Mouse (Mus musculus): ENCODE measurements around the gene Treml4. TPM values are rescaled to one million over a fixed set of nuclear protein-coding genes. Genes with fewer than 3 reads are reported as not detected.

Gene Treml4
- total and polyA plus RNA-seq, 3 experiments, result 0.35 to 1.4 TPM; not detected in 1

DNA sequence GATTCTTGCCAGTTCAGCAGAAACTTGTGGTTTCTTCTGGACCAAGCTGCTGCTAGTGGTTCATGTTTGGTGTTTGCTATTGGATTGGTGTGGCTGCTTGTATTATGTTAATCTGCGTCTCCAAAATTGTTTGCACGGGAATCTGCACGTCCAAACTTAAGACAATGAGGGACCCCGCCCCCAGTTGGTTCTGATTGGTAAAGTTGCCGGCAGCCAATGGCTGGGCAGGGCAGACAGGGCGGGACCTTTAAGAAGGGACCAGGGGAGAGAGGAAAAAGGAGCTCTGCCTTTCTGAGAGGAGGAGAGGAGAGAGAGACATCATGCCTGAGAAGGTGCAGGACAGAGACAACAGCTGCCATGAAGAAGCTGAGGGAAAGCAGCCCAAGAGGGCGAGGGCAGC is 11.6 kb downstream of the Treml4 start:
- TF ChIP-seq HCFC1 (IDR thresholded peaks at IDR 0.05; ENCODE audit: low read depth, low read length) (no peak), ETS1 (IDR thresholded peaks at IDR 0.05; ENCODE audit: low read depth, low read length) (no peak), CHD1 (IDR thresholded peaks at IDR 0.05; ENCODE audit: low read depth, low read length) (no peak), MYC (IDR thresholded peaks at IDR 0.05; ENCODE audit: low read depth, low read length) (no peak), E2F4 (IDR thresholded peaks at IDR 0.05; ENCODE audit: borderline replicate concordance, low read depth, low read length) (no peak), MAX (IDR thresholded peaks at IDR 0.05; ENCODE audit: low read length) (no peak)
- Histone ChIP-seq H3K36me3 (ENCODE audit: control insufficient read depth in 1 of 2, insufficient read depth in 2 of 2, low read length in 2 of 2) (peaks cover 0 to 45% of the 10 kb centered on the region in 2 experiments; a peak in 2 of 4 replicates), H3K4me1 (ENCODE audit: control insufficient read depth in 1 of 2, insufficient read depth in 2 of 2, low read length in 2 of 2) (peaks cover 21 to 45% of the 10 kb centered on the region in 2 experiments), H3K4me3 (ENCODE audit: control insufficient read depth in 1 of 2, insufficient read depth in 1 of 2, low read depth in 2 of 2, low read length in 2 of 2) (no peak overlapping the region), H3K9ac (ENCODE audit: control insufficient read depth, low read depth, low read length, poor library complexity, severe bottlenecking) (no peak overlapping the region), H3K79me2 (ENCODE audit: control insufficient read depth, insufficient read depth, low read length, poor library complexity) (no peaks in the 10 kb centered on the region), H3K9me3 (replicated peaks; ENCODE audit: insufficient read depth, low read length) (no peaks in the 10 kb centered on the region), H3K27ac (ENCODE audit: control insufficient read depth, low read depth, low read length) (no peak overlapping the region), H3K27me3 (ENCODE audit: control insufficient read depth in 1 of 2, insufficient read depth in 2 of 2, low read length in 2 of 2) (no peaks in the 10 kb centered on the region)
- DNase-seq (ENCODE audit: low read depth, low spot score), result no peak

DNA sequence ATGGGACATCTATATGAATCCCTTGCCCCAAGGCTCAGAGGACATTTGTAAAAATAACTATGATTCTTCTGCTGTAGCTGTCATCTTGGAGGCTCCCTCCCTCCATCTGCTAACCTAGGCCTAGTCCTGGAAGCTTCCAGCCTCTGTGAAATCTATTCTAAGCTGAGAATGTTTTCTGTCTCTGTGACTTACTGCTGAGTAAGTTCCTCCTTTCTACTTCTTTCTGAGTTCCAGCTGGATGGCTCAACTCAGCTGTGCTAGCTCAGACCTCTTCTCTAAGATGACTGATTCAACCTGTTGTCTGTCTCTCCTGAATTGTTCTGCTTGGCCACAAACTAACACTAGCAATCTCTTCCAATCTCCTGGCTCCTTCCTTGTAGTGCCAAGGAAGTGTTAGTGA is 14.3 kb downstream of the Treml4 start:
- Histone ChIP-seq H3K4me3 (ENCODE audit: control insufficient read depth in 1 of 2, insufficient read depth in 1 of 2, low read depth in 2 of 2, low read length in 2 of 2) (peak overlapping the region in 1 of 2 experiments; percentile 41; a peak in 1 of 4 replicates), H3K36me3 (ENCODE audit: control insufficient read depth in 1 of 2, insufficient read depth in 2 of 2, low read length in 2 of 2) (peaks cover 0 to 27% of the 10 kb centered on the region in 2 experiments; a peak in 2 of 4 replicates), H3K27ac (ENCODE audit: control insufficient read depth, low read depth, low read length) (peak overlapping the region; percentile 62), H3K4me1 (ENCODE audit: control insufficient read depth in 1 of 2, insufficient read depth in 2 of 2, low read length in 2 of 2) (peaks cover 23 to 37% of the 10 kb centered on the region in 2 experiments), H3K9ac (ENCODE audit: control insufficient read depth, low read depth, low read length, poor library complexity, severe bottlenecking) (no peak overlapping the region), H3K27me3 (ENCODE audit: control insufficient read depth in 1 of 2, insufficient read depth in 2 of 2, low read length in 2 of 2) (no peaks in the 10 kb centered on the region), H3K9me3 (replicated peaks; ENCODE audit: insufficient read depth, low read length) (no peaks in the 10 kb centered on the region), H3K79me2 (ENCODE audit: control insufficient read depth, insufficient read depth, low read length, poor library complexity) (no peaks in the 10 kb centered on the region)
- DNase-seq (ENCODE audit: low read depth, low spot score), result peak; percentile 58
- TF ChIP-seq ZKSCAN1 (IDR thresholded peaks at IDR 0.05; ENCODE audit: low read depth, low read length) (no peak), ETS1 (IDR thresholded peaks at IDR 0.05; ENCODE audit: low read depth, low read length) (peak; percentile 87)

DNA sequence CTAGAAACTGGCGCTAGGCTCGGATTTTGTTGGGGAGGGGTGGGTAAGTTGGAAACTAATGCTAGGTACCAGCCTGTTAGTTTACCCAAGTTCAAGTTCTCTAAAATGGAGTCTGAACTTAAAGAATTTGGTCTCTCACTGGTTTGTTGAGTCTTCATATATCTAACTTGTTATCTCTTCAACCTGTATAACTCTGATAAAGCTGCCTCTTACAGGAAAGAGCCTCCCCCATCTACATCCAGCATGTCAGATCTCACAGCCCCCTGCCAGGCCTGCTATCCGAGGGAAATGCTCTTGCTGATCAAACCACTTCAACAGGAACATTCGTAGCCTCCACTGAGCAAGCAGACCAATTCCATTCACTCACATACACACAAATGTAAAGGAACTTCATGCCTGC is 14.9 kb downstream of the Treml4 start:
- Histone ChIP-seq H3K9me3 (replicated peaks; ENCODE audit: insufficient read depth, low read length) (no peaks in the 10 kb centered on the region), H3K36me3 (ENCODE audit: control insufficient read depth in 1 of 2, insufficient read depth in 2 of 2, low read length in 2 of 2) (peaks cover 0 to 22% of the 10 kb centered on the region in 2 experiments; a peak in 2 of 4 replicates), H3K27ac (ENCODE audit: control insufficient read depth, low read depth, low read length) (peak overlapping the region; percentile 62), H3K4me1 (ENCODE audit: control insufficient read depth in 1 of 2, insufficient read depth in 2 of 2, low read length in 2 of 2) (peaks cover 20 to 33% of the 10 kb centered on the region in 2 experiments), H3K4me3 (ENCODE audit: control insufficient read depth in 1 of 2, insufficient read depth in 1 of 2, low read depth in 2 of 2, low read length in 2 of 2) (peak overlapping the region in 1 of 2 experiments; percentile 41; a peak in 1 of 4 replicates), H3K9ac (ENCODE audit: control insufficient read depth, low read depth, low read length, poor library complexity, severe bottlenecking) (peak overlapping the region; percentile 18; the same call in 1 of the 2 replicates), H3K79me2 (ENCODE audit: control insufficient read depth, insufficient read depth, low read length, poor library complexity) (no peaks in the 10 kb centered on the region), H3K27me3 (ENCODE audit: control insufficient read depth in 1 of 2, insufficient read depth in 2 of 2, low read length in 2 of 2) (no peaks in the 10 kb centered on the region)
- peak; percentile 65 for DNase-seq (ENCODE audit: low read depth, low spot score)
- TF ChIP-seq UBTF (IDR thresholded peaks at IDR 0.05; ENCODE audit: borderline replicate concordance, insufficient read depth, low read depth, low read length) (0 out of 2 replicates have a peak, but pooled peaks have one; percentile 35), NRF1 (IDR thresholded peaks at IDR 0.05; ENCODE audit: insufficient read depth, low read depth, low read length, poor library complexity, severe bottlenecking) (no peak), CHD1 (IDR thresholded peaks at IDR 0.05; ENCODE audit: low read depth, low read length) (no peak), TCF12 (IDR thresholded peaks at IDR 0.05; ENCODE audit: low read depth, low read length) (peak; percentile 85), CHD2 (IDR thresholded peaks at IDR 0.05; ENCODE audit: low read length) (no peak), TBP (IDR thresholded peaks at IDR 0.05; ENCODE audit: low read depth, low read length) (0 out of 2 replicates have a peak, but pooled peaks have one; percentile 34), MAZ (IDR thresholded peaks at IDR 0.05; ENCODE audit: low read depth, low read length) (0 out of 2 replicates have a peak, but pooled peaks have one; percentile 26), NELFE (IDR thresholded peaks at IDR 0.05; ENCODE audit: low read depth, low read length) (no peak), ELF1 (IDR thresholded peaks at IDR 0.05; ENCODE audit: low read depth, low read length) (no peak), POLR2AphosphoS2 (IDR thresholded peaks at IDR 0.05; ENCODE audit: low read length) (no peak), MEF2A (IDR thresholded peaks at IDR 0.05; ENCODE audit: extremely low read depth, insufficient replicate concordance, low read depth, low read length, poor library complexity, severe bottlenecking) (no peak), KAT2A (conservative IDR thresholded peaks at IDR 0.05; ENCODE audit: low read depth, low read length) (no peak), GATA1 (IDR thresholded peaks at IDR 0.05; ENCODE audit: low read depth, low read length) (peak; percentile 86), USF1 (IDR thresholded peaks at IDR 0.05; ENCODE audit: low read depth, low read length) (no peak), MYB (IDR thresholded peaks at IDR 0.05; ENCODE audit: low read depth, low read length) (no peak), RCOR1 (IDR thresholded peaks at IDR 0.05; ENCODE audit: low read depth, low read length) (peak; percentile 44; the same call in 1 of the 2 replicates), MXI1 (IDR thresholded peaks at IDR 0.05; ENCODE audit: low read depth, low read length) (peak; percentile 40; the same call in 1 of the 2 replicates), EP300 (IDR thresholded peaks at IDR 0.05; ENCODE audit: low read depth in 1 of 2, low read length in 2 of 2) (peak; percentile 77 to 78), MAX (IDR thresholded peaks at IDR 0.05; ENCODE audit: low read length) (no peak)

Measured in MEL (cell line).